Mouse (Mus musculus) CD4-positive, CD25-positive, alpha-beta regulatory T cell (primary cell): Measurements from ENCODE around the gene Elac2. TPM values are rescaled to one million over a fixed set of nuclear protein-coding genes. Genes with fewer than 3 reads are reported as not detected.

ENCODE experiments used
- polyA plus RNA-seq: library from polyadenylated mRNA; unstranded; fragments of 100-300 nt; shearing (Covaris generic); gene quantifications from one replicate; pipeline ENCODE4 v1.2.1, GENCODE M21; 2017

Gene Elac2
- polyA plus RNA-seq = 42.9 TPM

DNA sequence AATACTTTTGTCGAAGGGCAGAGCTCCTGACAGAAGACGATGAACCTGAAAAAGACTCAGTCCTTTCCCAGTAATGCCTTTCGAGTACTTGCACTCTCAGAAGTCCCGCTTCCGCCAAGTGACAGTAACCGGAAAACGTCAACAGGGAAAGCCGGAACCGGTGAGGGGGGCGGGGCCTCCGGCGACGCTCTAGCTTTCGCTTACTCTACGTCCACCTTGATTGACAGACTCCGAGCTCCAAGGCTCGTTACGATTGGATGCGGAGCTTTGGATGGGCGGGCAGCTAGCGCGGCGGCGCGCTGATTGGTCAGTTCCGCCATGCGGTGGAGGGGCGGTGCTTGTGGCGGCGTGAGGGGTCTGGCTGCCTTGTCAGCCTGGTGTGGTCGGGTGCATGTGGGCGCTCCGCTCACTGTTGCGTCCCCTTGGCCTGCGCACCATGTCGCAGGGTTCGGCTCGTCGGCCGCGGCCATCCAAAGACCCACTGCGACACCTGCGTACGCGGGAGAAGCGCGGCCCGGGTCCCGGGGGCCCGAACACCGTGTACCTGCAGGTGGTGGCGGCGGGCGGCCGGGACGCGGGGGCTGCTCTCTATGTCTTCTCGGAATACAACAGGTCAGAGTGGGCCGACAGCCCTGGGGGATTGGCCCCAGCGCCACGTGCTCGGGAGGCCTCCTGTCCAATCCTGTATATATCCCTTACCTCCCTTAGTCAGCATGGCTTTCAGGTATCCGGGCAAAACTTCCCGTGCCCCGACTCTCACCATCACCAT is at the start of gene Elac2:
Gene Elac2, plus strand, starts transcription at position 319 of the 769 bp plus-strand sequence.

Other genes with a start within 250 kb of the Elac2 start
- not detected for gene 1700086D15Rik, start 180.9 kb downstream of the Elac2 start, polyA plus RNA-seq
- gene Arhgap44, start 183.9 kb downstream of the Elac2 start, polyA plus RNA-seq = 0.19 TPM